Mouse (Mus musculus): ENCODE results near the gene Sat2.

GRCm38 (mm10) chr11:69633128-69633866 lies 11.5 kb downstream of the Sat2 start:
- TF ChIP-seq CTCF (IDR thresholded peaks at IDR 0.05; ENCODE audit: insufficient read depth, low read depth, low read length): no peak
- no peak for TF ChIP-seq POLR2A (IDR thresholded peaks at IDR 0.05; ENCODE audit: insufficient read depth, low read depth, low read length)
